Mouse (Mus musculus) bone marrow macrophage, adult 2 months (primary cell): ENCODE measurements around the gene Slc10a1.

Source experiments
- CTCF ChIP-seq: IDR thresholded peaks from 2 replicates; pipeline ENCODE4 v1.5.1; 2012; ENCODE audit warnings: low read depth, mild to moderate bottlenecking, low read length, moderate library complexity
- POLR2A ChIP-seq: IDR thresholded peaks from 2 replicates; pipeline ENCODE4 v1.6.1; 2012; ENCODE audit warnings: mild to moderate bottlenecking, low read depth, low read length, borderline replicate concordance

DNA sequence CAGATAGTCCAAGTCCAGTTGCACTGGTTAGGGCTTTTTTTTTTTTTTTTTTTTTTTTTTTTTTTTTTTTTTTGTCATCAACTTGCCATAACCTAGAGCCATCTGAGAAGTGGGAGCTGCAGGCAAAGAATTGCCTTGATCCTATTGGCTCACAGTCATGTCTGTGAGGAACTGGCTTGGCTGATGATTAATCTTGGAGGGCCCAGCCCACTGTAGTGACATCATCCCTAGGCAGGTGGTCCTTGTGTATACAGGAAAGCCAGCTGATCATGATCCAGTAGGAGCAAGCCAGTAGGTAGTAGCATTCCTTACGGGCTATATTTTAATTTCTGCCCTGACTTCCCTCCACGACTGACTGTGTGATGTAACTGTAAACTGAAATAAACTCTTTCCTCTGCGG lies 19.8 kb upstream of the Slc10a1 start:
- no peak for TF ChIP-seq CTCF
- TF ChIP-seq POLR2A: no peak
